Mouse (Mus musculus) mouse embryonic stem cell (cell line): ENCODE measurements around the gene Olfr1164.

Source experiments
- in situ Hi-C, 2 experiments: fragments of 300-500 bp; cut with MboI; formaldehyde crosslinking; loops; 1 replicate in 1 of 2; 3 replicates in 1 of 2; pipeline ENCODE4 v1.14.3; 2019 to 2020; ENCODE audit warnings: low sequenced_read_pairs in 2 of 2, low pct_unique_long_range_greater_than_20kb in 1 of 2, mixed read lengths in 1 of 2; ENCODE audit not compliant: unreplicated experiment in 1 of 2

Gene Olfr1164

GRCm38 (mm10) chr2:88093866-88094265 lies at the start of gene Olfr1164:
Olfr1164 (minus strand) TSS chr2:88093966.
- in situ Hi-C loops: no loop called here

- in situ Hi-C loops: no loop called here
These were observed 34.4 kb upstream of the Olfr1164 start, which contains the start of gene Olfr1166 for GRCm38 (mm10) chr2:88128172-88128571. Olfr1166 (minus strand) TSS chr2:88128272.

- in situ Hi-C loops: no loop called here
These were observed 22.0 kb downstream of the Olfr1164 start, which contains the start of gene Olfr1163 for GRCm38 (mm10) chr2:88071730-88072129. Olfr1163 (minus strand) TSS chr2:88071830.

- in situ Hi-C loops: no loop called here
These were observed 30.2 kb downstream of the Olfr1164 start for GRCm38 (mm10) chr2:88063587-88063986.

GRCm38 (mm10) chr2:88051029-88051428 lies 42.7 kb downstream of the Olfr1164 start, which contains the start of gene Olfr1162:
Olfr1162 (minus strand) TSS chr2:88051129.
- in situ Hi-C loops: no loop called here
